Mouse (Mus musculus) cerebellum, adult 18-20 months (tissue): ENCODE measurements at regions not wholly inside any gene's neighbourhood (a gene's known extent, or its start where the extent isn't known, plus 50 kb on each side); places are given as distances from the start of the nearest gene placed in this dataset.

Source experiments
- DNase-seq, 2 experiments: peaks; one replicate each; pipeline ENCODE4 v3.0.0; 2021

- no peak for DNase-seq
Observed at GRCm38 (mm10) chr9:83326437-83327086, 114.4 kb downstream of the Lca5 start.

GRCm38 (mm10) chr9:83325910-83326309 lies 115.0 kb downstream of the Lca5 start:
- DNase-seq: no peak

GRCm38 (mm10) chr9:83324336-83324735 lies 116.6 kb downstream of the Lca5 start:
- DNase-seq: no peak

GRCm38 (mm10) chr9:83322991-83323583 lies 117.8 kb downstream of the Lca5 start:
- no peak for DNase-seq

- DNase-seq: no peak
Observed at GRCm38 (mm10) chr9:83321793-83322192, 119.1 kb downstream of the Lca5 start.

GRCm38 (mm10) chr9:83320834-83321233 lies 120.1 kb downstream of the Lca5 start:
- no peak for DNase-seq

GRCm38 (mm10) chr9:83316818-83317162 lies 124.1 kb downstream of the Lca5 start:
- DNase-seq: no peak

- peak; percentile 33 to 44 for DNase-seq
Observed at GRCm38 (mm10) chr9:83315941-83316817, 124.7 kb downstream of the Lca5 start.

- no peak for DNase-seq
Observed at GRCm38 (mm10) chr9:83308771-83309170, 132.2 kb downstream of the Lca5 start.

- no peak for DNase-seq
Observed at GRCm38 (mm10) chr9:83308092-83308491, 132.8 kb downstream of the Lca5 start.

GRCm38 (mm10) chr9:83307349-83307938 lies 133.5 kb downstream of the Lca5 start:
- DNase-seq: no peak

GRCm38 (mm10) chr9:83304925-83305324 lies 136.0 kb downstream of the Lca5 start:
- no peak for DNase-seq

GRCm38 (mm10) chr9:83300500-83300899 lies 140.4 kb downstream of the Lca5 start:
- no peak for DNase-seq

GRCm38 (mm10) chr9:83300044-83300443 lies 140.9 kb downstream of the Lca5 start:
- no peak for DNase-seq

GRCm38 (mm10) chr9:83299623-83300022 lies 141.3 kb downstream of the Lca5 start:
- DNase-seq: no peak

GRCm38 (mm10) chr9:83295453-83295852 lies 145.5 kb downstream of the Lca5 start:
- DNase-seq: no peak

- peak; percentile 11 to 17 for DNase-seq
Observed at GRCm38 (mm10) chr9:83294441-83294840, 146.5 kb downstream of the Lca5 start.

GRCm38 (mm10) chr9:83284097-83284496 lies 137.6 kb upstream of the Hmgn3 start:
- DNase-seq: no peak

GRCm38 (mm10) chr9:83283662-83284061 lies 137.2 kb upstream of the Hmgn3 start:
- no peak for DNase-seq

GRCm38 (mm10) chr9:83283249-83283648 lies 136.8 kb upstream of the Hmgn3 start:
- DNase-seq: no peak

GRCm38 (mm10) chr9:83277791-83278190 lies 131.3 kb upstream of the Hmgn3 start:
- no peak for DNase-seq

GRCm38 (mm10) chr9:83277356-83277755 lies 130.9 kb upstream of the Hmgn3 start:
- DNase-seq: no peak

GRCm38 (mm10) chr9:83276291-83276690 lies 129.8 kb upstream of the Hmgn3 start:
- no peak for DNase-seq
